Mouse (Mus musculus) neural tube, embryonic 12.5 days (tissue): ENCODE results near the gene D430041D05Rik. TPM values are rescaled to one million over a fixed set of nuclear protein-coding genes. Genes with fewer than 3 reads are reported as not detected.

Source experiments
- ATAC-seq: fragments of 200-750 bp; cut with Nextera tagmentation; 2 replicates; pipeline ENCODE4 v1.8.0; 2017; ENCODE audit warnings: low read depth, mild to moderate bottlenecking, moderate TSS enrichment, moderate library complexity; ENCODE audit not compliant: low FRiP score
- H3K27ac ChIP-seq: fragments of 300-500 bp; sonication (generic); 2 replicates; pipeline ENCODE4 v1.5.1; 2016
- H3K27me3 ChIP-seq: fragments of 300-500 bp; sonication (generic); replicated peaks from 2 replicates; pipeline ENCODE4 v1.6.1; 2016; ENCODE audit warnings: mild to moderate bottlenecking
- H3K36me3 ChIP-seq: fragments of 300-500 bp; sonication (generic); 2 replicates; pipeline ENCODE4 v1.6.1; 2016; ENCODE audit warnings: mild to moderate bottlenecking
- H3K4me1 ChIP-seq: fragments of 300-500 bp; sonication (generic); 2 replicates; pipeline ENCODE4 v1.6.1; 2016
- H3K4me2 ChIP-seq: fragments of 300-500 bp; sonication (generic); replicated peaks from 2 replicates; pipeline ENCODE4 v1.6.1; 2016; ENCODE audit warnings: mild to moderate bottlenecking
- H3K4me3 ChIP-seq: fragments of 300-500 bp; sonication (generic); 2 replicates; pipeline ENCODE4 v1.5.1; 2016
- H3K9ac ChIP-seq: fragments of 300-500 bp; sonication (generic); 2 replicates; pipeline ENCODE4 v1.6.1; 2016; ENCODE audit warnings: mild to moderate bottlenecking
- H3K9me3 ChIP-seq: fragments of 300-500 bp; sonication (generic); 2 replicates; pipeline ENCODE4 v1.6.1; 2016; ENCODE audit warnings: mild to moderate bottlenecking
- WGBS: fragments of 180-500 bp; shearing (Covaris S2); methylation state at CpG from one replicate; pipeline ENCODE4 v1.1.7; 2016; 5-methylcytosine and 5-hydroxymethylcytosine counted together
- polyA plus RNA-seq: library from polyadenylated mRNA; unstranded; fragments of >200 nt; fragmentation: Nextera tagmentation; extraction: Ambion mirVana; gene quantifications from 2 replicates; pipeline ENCODE4 v1.2.1, GENCODE M21; 2016

The D430041D05Rik gene
- 4.7 and 4.9 TPM in 2 replicates for polyA plus RNA-seq

DNA sequence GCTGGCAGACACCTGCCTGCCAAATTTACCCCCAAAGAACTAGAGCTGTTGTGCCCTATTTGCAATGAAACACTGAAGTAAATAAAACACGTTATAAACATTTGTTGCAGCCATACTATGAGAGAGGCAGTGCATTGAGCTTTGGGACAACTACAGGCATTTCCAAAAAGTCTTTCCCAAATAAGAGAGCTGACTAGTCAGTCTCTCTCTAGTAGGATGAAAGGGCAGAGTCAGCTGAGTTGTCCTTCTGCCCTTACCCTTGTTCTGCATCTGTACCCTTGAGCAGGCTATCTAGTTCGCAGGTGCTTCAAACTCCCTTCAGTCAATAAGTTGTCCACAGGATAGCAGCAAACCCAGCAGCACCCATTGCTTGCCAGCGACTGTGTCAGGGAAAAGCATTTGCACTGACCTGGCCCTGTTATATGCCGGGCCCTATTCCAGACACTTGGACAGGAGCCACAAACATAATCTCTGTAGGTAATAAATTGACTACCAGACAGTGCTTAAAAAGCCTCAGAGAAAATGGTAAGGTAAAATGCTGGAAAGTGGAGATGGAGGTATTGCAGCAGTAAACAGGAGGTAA is at the start of gene D430041D05Rik:
Gene D430041D05Rik, minus strand, starts transcription at position 51 of the 583 bp plus-strand sequence.
- peak within 1 kb of the TSS; percentile 73 for H3K4me3 ChIP-seq
- no peak for ATAC-seq
- peak within 1 kb of the TSS; percentile 79 for H3K9ac ChIP-seq
- peaks cover 7% of the 10 kb centered on the region; the same call in 1 of the 2 replicates for H3K4me1 ChIP-seq
- H3K27me3 ChIP-seq = peaks cover 28% of the 10 kb centered on the region
- WGBS = 67% methylated on average over 4 of the region's 4 CpGs
- H3K36me3 ChIP-seq = no peaks in the 10 kb centered on the region
- H3K4me2 ChIP-seq = peak within 1 kb of the TSS; percentile 96
- H3K27ac ChIP-seq = peak within 1 kb of the TSS; percentile 67
- H3K9me3 ChIP-seq = no peaks in the 10 kb centered on the region

GRCm38 (mm10) chr2:104460021-104460420 is 49.2 kb upstream of the D430041D05Rik start:
- no peak for ATAC-seq
- 66% methylated on average over 3 of the region's 3 CpGs for WGBS
- Histone ChIP-seq H3K27ac (no peak overlapping the region), H3K4me3 (no peak overlapping the region), H3K9ac (no peak overlapping the region), H3K4me2 (no peak overlapping the region), H3K9me3 (no peaks in the 10 kb centered on the region), H3K27me3 (no peaks in the 10 kb centered on the region), H3K4me1 (no peaks in the 10 kb centered on the region), H3K36me3 (no peaks in the 10 kb centered on the region)

DNA sequence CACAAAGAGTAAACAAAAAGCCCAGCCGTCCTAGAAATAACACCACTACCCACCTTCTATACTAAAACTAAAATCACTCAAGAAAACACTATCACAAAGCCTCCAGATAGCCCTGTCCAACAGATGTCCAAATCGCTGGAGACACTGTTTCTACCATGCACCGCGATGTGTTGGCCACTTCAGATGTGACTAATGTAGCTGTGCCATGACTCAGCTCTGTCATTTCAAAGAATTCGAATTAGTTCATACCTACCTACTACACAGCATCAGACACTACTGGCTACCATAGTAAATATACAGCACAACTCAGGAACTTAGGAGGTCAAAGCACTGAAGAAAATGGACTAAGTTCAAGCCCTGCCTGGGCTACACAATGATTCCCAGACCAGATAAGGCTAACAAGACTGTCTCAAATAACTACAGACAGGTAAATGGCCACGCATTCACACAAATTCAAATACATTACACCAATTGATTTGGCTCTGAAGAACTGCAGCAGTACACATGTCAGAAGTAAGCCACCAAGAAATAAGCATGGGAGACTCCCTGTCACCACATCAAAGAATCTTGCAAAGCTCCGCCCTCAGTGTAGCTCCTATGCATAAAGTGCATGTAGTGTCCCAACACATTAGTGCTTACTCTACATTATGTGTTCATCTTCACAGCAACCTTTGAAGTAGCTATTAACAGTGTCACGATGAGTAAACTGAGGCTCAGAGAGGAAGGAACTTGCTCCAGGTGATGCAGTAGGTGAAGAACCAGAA is 47.9 kb upstream of the D430041D05Rik start:
- no peak overlapping the region for H3K27ac ChIP-seq
- no peak for ATAC-seq
- no peaks in the 10 kb centered on the region for H3K36me3 ChIP-seq
- H3K4me3 ChIP-seq = no peak overlapping the region
- H3K4me2 ChIP-seq = no peak overlapping the region
- H3K9ac ChIP-seq = no peak overlapping the region
- H3K4me1 ChIP-seq = no peaks in the 10 kb centered on the region
- WGBS = 89% methylated on average over 8 of the region's 8 CpGs
- no peaks in the 10 kb centered on the region for H3K9me3 ChIP-seq
- no peaks in the 10 kb centered on the region for H3K27me3 ChIP-seq

DNA sequence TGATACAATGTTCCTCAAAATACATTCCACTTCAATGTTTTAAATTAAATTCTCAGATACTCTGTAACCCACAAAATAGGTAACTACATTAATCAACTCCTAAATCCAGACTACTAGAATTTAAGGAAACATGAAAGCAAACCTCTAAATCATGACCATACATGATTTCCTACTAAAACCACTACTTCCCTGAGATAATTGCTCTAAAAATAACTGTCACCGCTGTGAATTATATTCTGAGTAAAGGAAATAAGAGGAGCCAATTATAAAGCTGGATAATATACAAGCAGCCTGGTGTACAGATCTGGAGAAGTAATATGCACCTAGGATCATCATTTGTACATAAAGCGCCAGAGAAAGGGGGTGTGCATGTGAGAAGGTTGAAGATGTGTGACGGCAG is 46.3 kb upstream of the D430041D05Rik start:
- Histone ChIP-seq H3K4me2 (no peak overlapping the region), H3K9ac (no peak overlapping the region), H3K27ac (no peak overlapping the region), H3K4me1 (no peaks in the 10 kb centered on the region), H3K4me3 (no peak overlapping the region), H3K36me3 (no peaks in the 10 kb centered on the region), H3K27me3 (no peaks in the 10 kb centered on the region), H3K9me3 (no peaks in the 10 kb centered on the region)
- WGBS = 89% methylated on average over 3 of the region's 3 CpGs
- ATAC-seq = no peak

DNA sequence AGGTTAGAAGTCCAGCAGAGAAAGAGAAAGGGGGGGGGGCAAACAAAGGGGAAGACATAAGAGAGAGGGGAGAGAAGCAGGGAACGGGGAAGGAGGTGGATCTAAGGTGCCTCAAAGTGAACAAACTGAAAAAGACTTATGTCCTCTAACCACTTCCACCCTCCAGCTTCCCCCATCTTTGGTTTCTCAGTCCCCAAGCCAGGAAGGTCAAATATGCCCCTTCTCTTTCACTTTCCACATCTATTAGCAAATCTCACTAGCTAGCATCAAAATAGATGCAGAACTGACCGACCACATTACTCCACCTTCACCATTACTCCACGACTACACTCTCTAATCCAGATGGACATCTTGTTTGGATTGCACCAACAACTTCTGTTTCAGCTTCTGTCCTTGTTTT is 39.9 kb upstream of the D430041D05Rik start:
- WGBS = 87% methylated on average over 3 of the region's 3 CpGs
- Histone ChIP-seq H3K27ac (no peak overlapping the region), H3K9ac (no peak overlapping the region), H3K27me3 (no peaks in the 10 kb centered on the region), H3K4me2 (no peak overlapping the region), H3K4me3 (no peak overlapping the region), H3K4me1 (no peaks in the 10 kb centered on the region), H3K9me3 (no peaks in the 10 kb centered on the region), H3K36me3 (no peaks in the 10 kb centered on the region)
- ATAC-seq = no peak

DNA sequence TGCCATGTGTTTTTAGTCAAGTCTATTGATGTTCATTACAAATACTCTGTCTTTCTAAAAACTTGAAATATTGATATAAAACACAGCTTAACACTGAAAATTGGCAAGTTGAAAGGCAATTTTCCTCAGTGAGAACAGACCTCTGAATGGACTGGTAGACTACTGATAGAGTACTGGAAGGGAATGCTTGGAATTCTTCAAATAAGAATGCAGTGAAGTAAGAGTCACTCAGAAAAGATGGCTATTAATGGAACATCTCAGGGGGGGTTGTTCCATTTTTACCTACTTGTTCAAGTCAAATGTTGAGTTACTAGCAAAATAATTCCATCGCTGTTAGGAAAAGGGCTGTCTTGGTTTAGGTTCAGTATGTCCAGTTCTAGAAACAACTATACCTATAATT is 38.4 kb upstream of the D430041D05Rik start:
- Histone ChIP-seq H3K4me1 (no peaks in the 10 kb centered on the region), H3K27me3 (no peaks in the 10 kb centered on the region), H3K9ac (no peak overlapping the region), H3K4me2 (no peak overlapping the region), H3K9me3 (no peaks in the 10 kb centered on the region), H3K27ac (no peak overlapping the region), H3K36me3 (no peaks in the 10 kb centered on the region), H3K4me3 (no peak overlapping the region)
- ATAC-seq = no peak
- 98% methylated on average over 1 of the region's 1 CpGs for WGBS

DNA sequence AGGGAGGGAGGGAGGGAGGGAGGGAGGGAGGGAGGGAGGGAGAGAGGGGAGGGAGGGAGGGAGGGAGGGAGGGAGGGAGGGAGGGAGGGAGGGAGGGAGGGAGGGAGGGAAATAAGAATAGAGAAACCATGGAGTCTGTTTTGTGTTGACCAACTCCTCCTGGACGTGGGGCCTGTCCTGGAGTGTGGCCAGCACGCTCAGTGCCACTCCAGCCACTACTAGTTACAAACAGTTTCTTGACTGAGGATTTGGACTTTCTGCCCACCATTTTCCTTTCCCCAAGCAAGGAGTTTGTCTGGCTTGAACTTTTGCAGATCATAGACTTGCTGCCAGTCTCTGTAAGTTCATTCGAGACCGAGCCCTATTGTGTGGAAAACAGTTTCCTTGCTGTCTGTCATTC is 37.4 kb upstream of the D430041D05Rik start:
- Histone ChIP-seq H3K4me1 (no peaks in the 10 kb centered on the region), H3K4me3 (no peak overlapping the region), H3K27me3 (no peaks in the 10 kb centered on the region), H3K9ac (no peak overlapping the region), H3K36me3 (no peaks in the 10 kb centered on the region), H3K9me3 (no peaks in the 10 kb centered on the region), H3K4me2 (no peak overlapping the region), H3K27ac (no peak overlapping the region)
- 77% methylated on average over 4 of the region's 4 CpGs for WGBS
- ATAC-seq = no peak

DNA sequence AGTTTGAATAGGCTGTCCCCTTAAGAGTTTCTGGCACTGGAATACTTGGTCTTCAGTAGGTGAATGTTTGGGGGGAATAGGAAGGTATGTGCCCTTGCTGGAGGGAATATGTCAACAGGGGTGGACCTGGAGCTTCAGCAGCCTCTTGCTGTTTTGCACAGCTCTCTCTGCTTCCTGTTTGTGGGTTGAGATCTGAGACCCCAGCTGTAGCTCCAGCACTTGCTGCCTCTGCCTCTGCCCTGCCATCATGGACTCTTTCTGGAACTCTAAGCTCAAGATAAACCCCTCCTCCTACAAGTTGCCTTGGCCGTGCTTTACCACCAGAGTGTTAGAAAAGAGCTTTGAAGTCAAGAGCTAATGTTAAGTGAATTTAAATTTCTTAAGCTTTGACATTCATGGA is 35.2 kb upstream of the D430041D05Rik start:
- no peaks in the 10 kb centered on the region for H3K9me3 ChIP-seq
- no peak overlapping the region for H3K4me2 ChIP-seq
- no peak overlapping the region for H3K4me3 ChIP-seq
- no peaks in the 10 kb centered on the region for H3K4me1 ChIP-seq
- H3K36me3 ChIP-seq = no peaks in the 10 kb centered on the region
- no peak overlapping the region for H3K27ac ChIP-seq
- WGBS = 65% methylated on average over 1 of the region's 1 CpGs
- no peak overlapping the region for H3K9ac ChIP-seq
- no peak for ATAC-seq
- H3K27me3 ChIP-seq = no peaks in the 10 kb centered on the region

GRCm38 (mm10) chr2:104444776-104445175 is 34.0 kb upstream of the D430041D05Rik start:
- ATAC-seq = 0 out of 2 replicates have a peak, but pooled peaks have one; percentile 44
- WGBS = 45% methylated on average over 2 of the region's 2 CpGs
- H3K27ac ChIP-seq = no peak overlapping the region

GRCm38 (mm10) chr2:104442341-104442740 is 31.5 kb upstream of the D430041D05Rik start:
- no peaks in the 10 kb centered on the region for H3K9me3 ChIP-seq
- 75% methylated on average over 4 of the region's 4 CpGs for WGBS
- ATAC-seq = no peak
- no peak overlapping the region for H3K4me2 ChIP-seq
- no peaks in the 10 kb centered on the region for H3K27me3 ChIP-seq
- H3K9ac ChIP-seq = no peak overlapping the region
- no peak overlapping the region for H3K4me3 ChIP-seq
- H3K4me1 ChIP-seq = no peaks in the 10 kb centered on the region
- H3K27ac ChIP-seq = no peak overlapping the region
- H3K36me3 ChIP-seq = peaks cover 11% of the 10 kb centered on the region

More at GRCm38 (mm10) chr2:104444776-104445175, 34.0 kb upstream of the D430041D05Rik start:
- no peak overlapping the region for H3K4me2 ChIP-seq
- H3K27me3 ChIP-seq = no peaks in the 10 kb centered on the region
- H3K4me3 ChIP-seq = no peak overlapping the region
- H3K4me1 ChIP-seq = no peaks in the 10 kb centered on the region
- no peak overlapping the region for H3K9ac ChIP-seq
- no peaks in the 10 kb centered on the region for H3K9me3 ChIP-seq
- H3K36me3 ChIP-seq = no peaks in the 10 kb centered on the region; the same call in 1 of the 2 replicates

DNA sequence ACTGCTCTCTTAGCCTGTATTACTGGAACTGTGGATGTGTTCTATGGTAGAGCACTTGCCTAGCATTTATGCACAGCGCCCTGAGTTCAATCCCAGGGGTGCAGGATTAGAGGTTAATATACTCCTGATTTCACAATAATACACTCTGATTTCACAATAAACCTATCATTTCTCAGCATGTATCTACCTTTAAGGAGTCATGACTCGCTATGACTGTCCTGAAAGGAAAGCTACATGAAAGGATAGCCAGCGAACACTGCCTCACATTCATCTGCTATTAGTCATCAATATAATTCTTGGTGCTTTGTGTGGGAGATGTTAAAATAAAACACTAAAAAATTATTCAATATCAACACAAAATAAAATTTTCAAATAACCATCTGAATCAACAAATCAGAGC is 25.4 kb upstream of the D430041D05Rik start:
- peaks cover 43% of the 10 kb centered on the region for H3K36me3 ChIP-seq
- H3K27me3 ChIP-seq = no peaks in the 10 kb centered on the region
- no peak overlapping the region for H3K9ac ChIP-seq
- WGBS = 91% methylated on average over 3 of the region's 3 CpGs
- no peak overlapping the region for H3K4me2 ChIP-seq
- H3K9me3 ChIP-seq = no peaks in the 10 kb centered on the region
- no peaks in the 10 kb centered on the region for H3K4me1 ChIP-seq
- no peak overlapping the region for H3K27ac ChIP-seq
- no peak for ATAC-seq
- H3K4me3 ChIP-seq = no peak overlapping the region

DNA sequence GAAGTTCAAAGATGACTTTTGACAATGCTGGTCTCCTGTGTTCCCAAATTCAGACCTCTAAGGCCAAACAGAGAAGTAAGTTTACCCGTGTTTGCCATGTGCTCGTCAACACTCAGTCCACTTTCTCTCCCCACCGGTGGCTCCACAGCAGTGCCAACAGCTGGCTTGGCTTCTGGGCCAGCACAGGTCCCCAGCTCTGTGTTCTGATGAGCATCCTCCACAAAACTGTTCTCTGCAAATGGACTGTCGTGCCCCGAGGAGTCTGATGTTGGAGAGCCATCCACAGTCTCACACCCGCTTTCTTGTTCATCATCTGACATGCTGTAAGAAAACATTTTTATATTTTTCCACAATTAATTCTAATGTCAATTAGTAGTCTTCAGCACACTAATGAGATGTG is 20.3 kb upstream of the D430041D05Rik start:
- Histone ChIP-seq H3K27ac (no peak overlapping the region), H3K9ac (no peak overlapping the region), H3K9me3 (no peaks in the 10 kb centered on the region), H3K36me3 (peaks cover 37% of the 10 kb centered on the region), H3K4me1 (no peaks in the 10 kb centered on the region), H3K27me3 (no peaks in the 10 kb centered on the region), H3K4me2 (no peak overlapping the region), H3K4me3 (no peak overlapping the region)
- WGBS = 90% methylated on average over 6 of the region's 6 CpGs
- ATAC-seq = no peak

DNA sequence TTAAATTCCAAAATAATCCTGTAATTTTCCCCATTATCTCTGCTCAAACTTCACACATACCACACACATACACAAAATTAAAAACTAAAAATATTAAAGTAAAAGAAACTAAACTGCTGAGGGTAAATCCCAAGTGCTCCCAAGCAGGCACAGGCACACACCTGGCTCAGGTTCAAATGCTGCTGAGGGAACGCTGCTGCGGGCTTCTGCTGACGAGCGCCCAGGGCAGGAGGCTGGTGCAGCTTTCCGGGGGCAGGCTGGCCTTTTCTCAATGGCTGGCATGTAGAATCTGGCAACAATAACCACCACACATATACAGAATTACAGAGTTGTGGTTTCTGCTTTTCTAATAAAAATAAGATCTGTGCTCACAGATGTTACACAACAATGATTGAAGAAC is 19.8 kb upstream of the D430041D05Rik start:
- Histone ChIP-seq H3K27me3 (no peaks in the 10 kb centered on the region), H3K27ac (no peak overlapping the region), H3K4me2 (no peak overlapping the region), H3K9ac (no peak overlapping the region), H3K9me3 (no peaks in the 10 kb centered on the region), H3K4me1 (no peaks in the 10 kb centered on the region), H3K36me3 (peaks cover 36% of the 10 kb centered on the region), H3K4me3 (no peak overlapping the region)
- 92% methylated on average over 5 of the region's 5 CpGs for WGBS
- no peak for ATAC-seq
